Mouse (Mus musculus): ENCODE results near the gene Gm20425. TPM values are rescaled to one million over a fixed set of nuclear protein-coding genes. Genes with fewer than 3 reads are reported as not detected.
A peak's percentile ranks its signal among the peaks of the same experiment; 100 is the strongest.
"Not testable (repeated sequence)": the region's sequence is repeated elsewhere in the genome, so short reads cannot be mapped to it uniquely, and the experiment has no call there.

Gm20425 gene
- polyA plus RNA-seq, 1 experiment from 2014 or later = 0.68 TPM

DNA sequence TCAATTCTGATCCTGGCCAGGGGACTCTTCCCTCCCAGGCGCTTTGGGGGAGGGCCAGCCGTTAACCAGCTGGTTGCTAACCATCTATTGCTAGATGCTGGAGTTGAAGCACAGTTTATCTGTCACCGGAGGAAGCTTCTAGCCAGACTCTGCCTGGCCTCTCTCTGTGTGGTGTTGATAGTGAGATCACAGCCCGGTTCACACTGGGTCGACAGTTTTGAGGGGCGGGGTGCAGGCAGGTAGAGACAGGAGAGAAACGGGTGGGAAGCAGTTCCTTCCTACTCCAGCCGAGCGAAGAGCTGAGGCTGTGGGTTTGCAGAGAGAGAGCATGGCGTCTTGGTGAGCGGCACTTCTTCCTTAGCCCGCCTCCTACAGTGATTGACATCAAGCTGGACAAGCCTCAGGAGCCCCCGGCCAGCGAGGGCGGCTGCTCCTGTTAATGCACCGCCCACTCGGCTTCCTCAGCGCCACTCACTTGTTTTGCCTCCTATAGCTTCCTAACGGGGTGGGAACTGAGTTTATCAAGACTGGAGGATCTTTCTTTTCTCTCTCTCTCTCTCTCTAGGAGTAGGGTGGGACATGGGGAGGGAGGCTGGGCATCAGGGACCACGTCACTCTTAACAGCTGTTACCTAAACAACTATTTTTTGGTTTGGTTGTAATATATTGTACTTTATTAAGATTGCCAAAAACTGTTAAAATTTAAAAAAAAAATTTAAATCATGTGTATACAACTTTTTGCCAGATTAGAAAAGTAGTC is 49.1 kb downstream of the Gm20425 start:
- peaks cover 12% of the 10 kb centered on the region; the same call in 1 of the 2 replicates for H3K4me1 ChIP-seq (ENCODE audit: control insufficient read depth, insufficient read depth, low read length)
- H3K27me3 ChIP-seq (ENCODE audit: control insufficient read depth, insufficient read depth, low read length) = no peaks in the 10 kb centered on the region
- peak overlapping the region; percentile 66; the same call in 1 of the 2 replicates for H3K27ac ChIP-seq (ENCODE audit: low read depth, low read length)
- 6% methylated on average over 20 of the region's 20 CpGs for WGBS
- ATAC-seq (ENCODE audit: low read depth) = peak; percentile 59; the same call in 1 of the 2 replicates
- no peaks in the 10 kb centered on the region for H3K9me3 ChIP-seq (ENCODE audit: control insufficient read depth, low read length)
- H3K9ac ChIP-seq (replicated peaks; ENCODE audit: low read depth, low read length) = 0 out of 2 replicates have a peak overlapping the region, but pooled peaks have one; percentile 11
- H3K36me3 ChIP-seq (ENCODE audit: control insufficient read depth, insufficient read depth, low read length) = peaks cover 20% of the 10 kb centered on the region; the same call in 1 of the 2 replicates
- no peak overlapping the region; the same call in 1 of the 2 replicates for H3K4me3 ChIP-seq (ENCODE audit: low read depth, low read length)
- H3K4me2 ChIP-seq (ENCODE audit: low read depth, low read length) = peak overlapping the region; percentile 37

- Histone ChIP-seq H3K4me3 (ENCODE audit: low read depth, low read length) (no peak overlapping the region), H3K9ac (replicated peaks; ENCODE audit: low read depth, low read length) (0 out of 2 replicates have a peak overlapping the region, but pooled peaks have one; percentile 11), H3K36me3 (ENCODE audit: control insufficient read depth, insufficient read depth, low read length) (peaks cover 20% of the 10 kb centered on the region; the same call in 1 of the 2 replicates), H3K27me3 (ENCODE audit: control insufficient read depth, insufficient read depth, low read length) (no peaks in the 10 kb centered on the region), H3K4me1 (ENCODE audit: control insufficient read depth, insufficient read depth, low read length) (peaks cover 12% of the 10 kb centered on the region; the same call in 1 of the 2 replicates), H3K9me3 (ENCODE audit: control insufficient read depth, low read length) (no peaks in the 10 kb centered on the region), H3K27ac (ENCODE audit: low read depth, low read length) (no peak overlapping the region; the same call in 1 of the 2 replicates), H3K4me2 (ENCODE audit: low read depth, low read length) (no peak overlapping the region; the same call in 1 of the 2 replicates)
- 67% methylated on average over 3 of the region's 3 CpGs for WGBS
- ATAC-seq (ENCODE audit: low read depth) = no peak
These were observed 49.8 kb downstream of the Gm20425 start for GRCm38 (mm10) chr9:103180303-103180702.

DNA sequence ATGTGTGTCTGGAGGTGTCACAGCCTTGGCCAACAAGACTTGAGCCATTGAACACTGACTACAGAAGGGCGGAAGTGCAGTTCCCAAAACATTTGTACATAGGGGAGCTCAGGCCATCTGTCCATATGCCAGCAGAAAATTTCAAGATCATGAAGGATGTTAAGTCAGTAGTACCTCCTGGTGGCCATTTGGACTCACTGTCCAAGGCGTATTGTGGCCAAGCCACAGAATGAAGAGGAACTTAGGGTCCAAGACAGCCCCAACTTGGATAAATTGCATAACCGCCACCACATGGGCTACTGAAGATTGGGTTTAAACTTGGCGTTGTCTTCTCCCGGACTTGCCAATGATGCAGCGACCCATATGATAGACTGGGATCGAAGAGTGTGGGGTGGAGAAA is 54.4 kb downstream of the Gm20425 start:
- Histone ChIP-seq H3K4me3 (ENCODE audit: low read depth, low read length) (no peak overlapping the region), H3K9ac (replicated peaks; ENCODE audit: low read depth, low read length) (no peak overlapping the region), H3K36me3 (ENCODE audit: control insufficient read depth, insufficient read depth, low read length) (peaks cover 20% of the 10 kb centered on the region; the same call in 1 of the 2 replicates), H3K4me1 (ENCODE audit: control insufficient read depth, insufficient read depth, low read length) (peaks cover 8% of the 10 kb centered on the region; the same call in 1 of the 2 replicates), H3K27ac (ENCODE audit: low read depth, low read length) (no peak overlapping the region), H3K27me3 (ENCODE audit: control insufficient read depth, insufficient read depth, low read length) (no peaks in the 10 kb centered on the region), H3K4me2 (ENCODE audit: low read depth, low read length) (no peak overlapping the region), H3K9me3 (ENCODE audit: control insufficient read depth, low read length) (no peaks in the 10 kb centered on the region)
- 96% methylated on average over 7 of the region's 7 CpGs for WGBS
- ATAC-seq (ENCODE audit: low read depth) = no peak

DNA sequence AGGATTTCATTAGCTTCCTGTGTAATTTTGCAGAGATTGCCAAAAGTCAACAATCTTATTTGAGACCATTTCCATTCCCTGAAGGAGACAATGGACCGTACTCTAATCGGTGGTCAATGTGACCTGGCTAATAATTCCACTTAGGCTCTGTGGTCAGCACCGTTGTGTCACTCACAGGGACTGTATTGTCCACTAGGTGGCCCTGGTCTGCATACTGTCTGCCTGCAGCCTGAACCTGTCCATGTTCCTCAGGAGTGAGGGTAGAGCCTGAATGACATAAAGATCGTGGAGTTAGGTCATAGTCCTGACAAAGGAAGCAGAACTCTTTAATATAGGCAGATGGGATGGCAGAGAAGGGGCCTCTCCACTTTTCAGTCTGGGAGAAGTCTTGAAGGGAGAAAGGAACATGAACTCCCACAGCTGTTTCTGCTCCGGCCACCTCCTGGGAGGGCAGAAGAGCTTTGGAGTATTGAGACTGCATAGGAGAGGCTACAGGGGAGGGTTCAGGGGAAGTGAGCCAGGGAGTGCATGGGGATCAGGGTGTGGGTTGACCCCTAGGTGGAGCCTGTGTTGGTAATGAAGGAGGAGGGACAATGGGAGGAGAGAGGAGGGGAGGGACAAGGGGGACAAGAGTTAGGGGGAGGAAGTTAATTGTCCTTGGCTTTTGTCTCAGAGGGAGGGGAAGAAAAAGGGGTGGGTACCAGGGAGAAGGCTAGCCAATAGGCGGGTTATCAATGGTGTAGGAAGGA is 55.2 kb downstream of the Gm20425 start:
- Histone ChIP-seq H3K27ac (ENCODE audit: low read depth, low read length) (no peak overlapping the region), H3K4me1 (ENCODE audit: control insufficient read depth, insufficient read depth, low read length) (0 out of 2 replicates have a peak, but pooled peaks cover under 1% of the 10 kb centered on the region), H3K36me3 (ENCODE audit: control insufficient read depth, insufficient read depth, low read length) (peaks cover 20% of the 10 kb centered on the region; the same call in 1 of the 2 replicates), H3K4me3 (ENCODE audit: low read depth, low read length) (no peak overlapping the region), H3K9ac (replicated peaks; ENCODE audit: low read depth, low read length) (no peak overlapping the region), H3K9me3 (ENCODE audit: control insufficient read depth, low read length) (no peaks in the 10 kb centered on the region), H3K4me2 (ENCODE audit: low read depth, low read length) (no peak overlapping the region), H3K27me3 (ENCODE audit: control insufficient read depth, insufficient read depth, low read length) (no peaks in the 10 kb centered on the region)
- no peak for ATAC-seq (ENCODE audit: low read depth)
- 59% methylated on average over 6 of the region's 6 CpGs for WGBS

DNA sequence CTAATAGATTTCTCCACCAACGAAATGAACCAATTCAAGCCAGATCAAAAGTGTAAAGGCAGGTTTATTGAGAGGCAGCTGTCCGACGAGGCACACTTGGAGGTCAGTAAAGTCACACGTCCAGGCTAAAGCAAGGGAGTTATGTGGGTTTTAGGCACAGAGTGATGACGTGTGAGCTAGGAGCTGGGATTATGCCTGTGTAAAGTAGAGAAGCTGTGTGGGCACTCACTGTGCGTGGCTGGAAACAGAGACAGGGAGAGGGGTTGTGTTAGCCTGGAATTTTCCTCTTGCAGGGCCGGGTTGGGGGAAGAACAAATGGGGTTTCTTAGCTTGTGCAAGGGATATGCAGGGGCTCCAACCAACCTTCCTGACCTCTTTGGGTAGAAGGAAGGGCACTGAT is 61.3 kb downstream of the Gm20425 start:
- peaks cover 18% of the 10 kb centered on the region for H3K36me3 ChIP-seq (ENCODE audit: control insufficient read depth, insufficient read depth, low read length)
- H3K9ac ChIP-seq (replicated peaks; ENCODE audit: low read depth, low read length) = no peak overlapping the region
- no peak overlapping the region for H3K4me3 ChIP-seq (ENCODE audit: low read depth, low read length)
- H3K27ac ChIP-seq (ENCODE audit: low read depth, low read length) = no peak overlapping the region
- H3K9me3 ChIP-seq (ENCODE audit: control insufficient read depth, low read length) = no peaks in the 10 kb centered on the region
- no peaks in the 10 kb centered on the region for H3K4me1 ChIP-seq (ENCODE audit: control insufficient read depth, insufficient read depth, low read length)
- no peak for ATAC-seq (ENCODE audit: low read depth)
- 60% methylated on average over 7 of the region's 7 CpGs for WGBS
- H3K27me3 ChIP-seq (ENCODE audit: control insufficient read depth, insufficient read depth, low read length) = no peaks in the 10 kb centered on the region
- no peak overlapping the region for H3K4me2 ChIP-seq (ENCODE audit: low read depth, low read length)

DNA sequence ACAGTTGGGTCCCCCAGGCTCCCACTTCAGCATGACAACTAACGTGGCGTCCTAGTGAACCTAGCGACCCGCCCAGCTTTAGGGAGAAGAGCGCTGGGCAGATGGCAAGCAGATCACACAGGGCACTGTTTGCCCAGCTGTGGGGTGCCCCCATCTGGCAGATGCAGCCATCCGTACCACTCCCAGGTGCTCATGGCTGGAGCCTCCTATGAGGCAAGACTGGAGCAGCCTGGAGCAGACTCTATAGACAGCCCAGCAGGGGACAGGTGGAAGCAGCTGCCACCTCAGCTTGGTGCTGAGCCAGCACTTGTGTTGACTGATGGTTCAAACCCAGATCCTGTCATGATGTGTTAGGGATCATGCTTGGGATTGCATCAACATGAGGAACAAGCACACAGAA is 62.1 kb downstream of the Gm20425 start:
- peak; percentile 76; the same call in 1 of the 2 replicates for ATAC-seq (ENCODE audit: low read depth)
- Histone ChIP-seq H3K4me3 (ENCODE audit: low read depth, low read length) (no peak overlapping the region), H3K9me3 (ENCODE audit: control insufficient read depth, low read length) (no peaks in the 10 kb centered on the region), H3K36me3 (ENCODE audit: control insufficient read depth, insufficient read depth, low read length) (peaks cover 19% of the 10 kb centered on the region), H3K27ac (ENCODE audit: low read depth, low read length) (no peak overlapping the region), H3K4me2 (ENCODE audit: low read depth, low read length) (no peak overlapping the region), H3K4me1 (ENCODE audit: control insufficient read depth, insufficient read depth, low read length) (no peaks in the 10 kb centered on the region), H3K27me3 (ENCODE audit: control insufficient read depth, insufficient read depth, low read length) (no peaks in the 10 kb centered on the region), H3K9ac (replicated peaks; ENCODE audit: low read depth, low read length) (no peak overlapping the region)
- WGBS = 61% methylated on average over 6 of the region's 6 CpGs

GRCm38 (mm10) chr9:103163806-103164205 is 66.3 kb downstream of the Gm20425 start:
- H3K27ac ChIP-seq (ENCODE audit: low read depth, low read length) = no peak overlapping the region
- 71% methylated on average over 15 of the region's 15 CpGs for WGBS

DNA sequence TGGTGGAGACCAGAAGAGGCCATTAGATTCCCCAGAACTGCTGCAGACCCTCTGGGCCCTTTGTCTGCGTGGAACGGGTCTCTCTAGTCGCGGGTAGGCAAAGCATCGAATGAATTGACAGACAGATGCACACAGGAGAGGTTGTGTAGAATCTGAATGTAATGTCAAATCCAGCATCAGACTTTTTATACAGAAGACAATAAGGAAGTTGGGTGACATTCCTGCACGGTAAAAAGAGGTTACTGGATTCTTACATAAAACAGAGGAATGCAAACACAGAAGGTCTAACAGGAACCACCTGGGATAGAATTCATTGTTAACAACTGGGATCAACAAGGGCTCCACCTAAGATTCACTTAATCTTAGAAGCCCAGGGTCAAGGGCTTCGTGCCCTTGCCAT is 74.9 kb downstream of the Gm20425 start:
- H3K9ac ChIP-seq (replicated peaks; ENCODE audit: low read depth, low read length); H3K4me3 ChIP-seq (ENCODE audit: low read depth, low read length); H3K27ac ChIP-seq (ENCODE audit: low read depth, low read length); H3K36me3 ChIP-seq (ENCODE audit: control insufficient read depth, insufficient read depth, low read length); ATAC-seq (ENCODE audit: low read depth); H3K27me3 ChIP-seq (ENCODE audit: control insufficient read depth, insufficient read depth, low read length); H3K4me2 ChIP-seq (ENCODE audit: low read depth, low read length); H3K4me1 ChIP-seq (ENCODE audit: control insufficient read depth, insufficient read depth, low read length); H3K9me3 ChIP-seq (ENCODE audit: control insufficient read depth, low read length): not testable (repeated sequence)
- WGBS = 87% methylated on average over 7 of the region's 7 CpGs

More at GRCm38 (mm10) chr9:103163806-103164205, 66.3 kb downstream of the Gm20425 start:
- Histone ChIP-seq H3K9ac (replicated peaks; ENCODE audit: low read depth, low read length) (no peak overlapping the region), H3K36me3 (ENCODE audit: control insufficient read depth, insufficient read depth, low read length) (peaks cover 30% of the 10 kb centered on the region), H3K27me3 (ENCODE audit: control insufficient read depth, insufficient read depth, low read length) (no peaks in the 10 kb centered on the region), H3K4me1 (ENCODE audit: control insufficient read depth, insufficient read depth, low read length) (no peaks in the 10 kb centered on the region), H3K4me3 (ENCODE audit: low read depth, low read length) (no peak overlapping the region), H3K9me3 (ENCODE audit: control insufficient read depth, low read length) (no peaks in the 10 kb centered on the region), H3K4me2 (ENCODE audit: low read depth, low read length) (no peak overlapping the region)
- no peak for ATAC-seq (ENCODE audit: low read depth)

All from neural tube, embryonic 14.5 days (tissue).